Mouse (Mus musculus): ENCODE results near the gene Aldh3b2. TPM values are rescaled to one million over a fixed set of nuclear protein-coding genes. Genes with fewer than 3 reads are reported as not detected.

Gene Aldh3b2
- total RNA-seq, 2 experiments from 2014 or later = 0.93 to 1.5 TPM

DNA sequence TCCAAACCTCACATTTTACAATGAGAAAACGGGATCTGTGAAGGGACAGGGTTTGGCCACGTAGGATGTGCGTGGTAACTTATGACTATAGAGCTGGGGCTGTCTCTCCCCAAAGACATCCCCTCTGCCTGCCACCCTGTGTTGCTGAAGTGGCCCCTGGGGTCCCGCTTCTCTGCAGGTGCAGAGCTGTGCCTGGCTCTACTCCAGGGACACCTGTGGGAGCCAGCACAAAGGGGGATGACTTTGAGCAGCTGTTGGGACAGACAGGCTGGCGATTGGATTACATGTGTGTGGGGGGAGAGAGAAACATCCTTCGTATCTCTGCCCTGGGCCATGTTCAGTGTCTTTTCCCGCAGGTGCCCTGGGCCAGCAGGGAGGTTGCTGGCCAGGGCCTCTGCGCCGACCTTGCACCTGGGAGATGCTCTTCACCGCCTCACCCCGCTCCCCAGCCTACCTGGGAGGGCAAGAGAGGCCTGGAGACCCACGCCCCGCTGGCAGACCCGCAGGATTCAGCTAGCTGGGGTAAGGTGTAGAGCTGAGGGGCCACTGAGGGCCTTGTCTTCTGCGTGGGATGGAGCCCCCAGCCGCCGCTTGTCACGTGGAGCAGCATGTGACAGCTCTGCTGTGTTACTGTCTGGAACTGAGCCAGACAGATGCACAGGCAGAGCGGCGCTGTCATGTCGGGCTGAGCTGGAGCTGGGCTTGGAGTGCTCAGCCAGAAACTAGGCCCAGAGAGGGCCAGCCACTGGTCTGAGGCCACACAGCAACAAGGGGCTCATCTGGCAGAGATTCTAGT is 41.7 kb upstream of the Aldh3b2 start:
- TF ChIP-seq CTCF (IDR thresholded peaks at IDR 0.05) = no peak
- no peak for DNase-seq (ENCODE audit: extremely low spot score in 1 of 2, low spot score in 2 of 2)
- Histone ChIP-seq H3K27ac (peak overlapping the region; percentile 66), H3K4me3 (no peak overlapping the region)
- intact Hi-C loops (cut with DNase I) = no loop called here

DNA sequence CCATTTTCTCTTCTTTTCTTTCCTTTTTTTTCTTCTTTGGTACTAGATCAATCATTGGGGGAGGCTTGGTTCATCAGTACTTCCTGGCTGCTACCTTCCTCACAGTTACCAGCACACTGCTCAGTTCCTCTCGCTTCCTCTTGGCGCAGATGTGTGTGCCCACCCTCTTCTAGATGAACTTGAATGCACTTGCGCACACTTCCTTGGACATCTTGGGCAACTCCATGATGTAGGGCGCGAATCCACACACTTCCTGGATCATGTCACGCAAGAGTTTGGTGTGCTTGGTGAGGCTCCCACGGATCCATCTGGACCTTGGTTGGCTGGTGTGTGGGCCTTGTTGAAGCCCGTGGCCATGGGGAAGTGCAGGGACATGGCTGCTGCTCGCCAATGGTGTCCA is 40.4 kb upstream of the Aldh3b2 start:
- TF ChIP-seq CTCF (IDR thresholded peaks at IDR 0.05) = no peak

DNA sequence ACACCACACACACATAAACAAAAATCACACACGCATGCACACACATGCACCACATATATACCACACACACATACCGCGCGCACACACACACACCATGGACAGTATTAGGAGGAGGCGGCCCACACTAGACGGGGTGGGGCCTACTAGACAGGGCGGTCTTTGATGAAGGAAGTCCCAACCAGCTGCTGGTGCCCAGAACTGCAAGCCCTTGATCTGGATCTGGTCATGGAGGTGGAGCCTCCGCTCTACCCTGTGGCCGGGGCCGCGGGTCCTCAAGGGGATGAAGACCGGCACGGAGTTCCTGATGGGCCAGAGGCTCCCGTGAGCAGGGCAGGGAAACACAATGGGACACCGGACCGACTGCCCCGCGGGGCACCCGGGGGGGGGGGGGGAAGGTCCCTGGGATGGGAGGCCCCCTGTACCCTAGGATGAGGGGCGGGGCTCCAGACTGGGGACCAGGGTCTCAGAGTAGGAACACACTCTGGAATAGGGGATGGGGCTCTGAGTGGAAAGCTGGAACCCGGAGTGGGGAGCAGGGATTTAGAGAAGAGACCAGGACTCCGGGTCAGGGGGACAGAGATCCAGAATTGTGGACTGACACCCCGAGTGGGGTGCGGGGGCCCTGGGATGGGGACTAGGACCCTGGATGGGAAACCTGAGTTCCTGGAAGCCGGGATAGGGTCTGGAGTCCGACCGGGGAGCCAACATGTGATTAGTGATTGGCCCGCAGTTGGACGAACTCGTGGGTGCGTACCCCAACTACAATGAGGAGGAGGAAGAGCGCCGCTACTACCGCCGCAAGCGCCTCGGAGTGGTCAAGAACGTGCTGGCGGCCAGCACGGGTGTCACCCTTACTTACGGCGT is 36.9 kb upstream of the Aldh3b2 start, which contains the start of gene Unc93b1:
Gene Unc93b1, plus strand, starts transcription at position 155 of the 864 bp plus-strand sequence.
- Histone ChIP-seq H3K4me3 (peak within 1 kb of the TSS; percentile 48), H3K27ac (peak within 1 kb of the TSS; percentile 13; the same call in 1 of the 2 replicates)
- intact Hi-C loops (cut with DNase I) = no loop called here
- TF ChIP-seq CTCF (IDR thresholded peaks at IDR 0.05) = no peak
- DNase-seq (ENCODE audit: extremely low spot score in 1 of 2, low spot score in 2 of 2) = no peak

More for the DNA sequence above, 40.4 kb upstream of the Aldh3b2 start:
- DNase-seq (ENCODE audit: extremely low spot score in 1 of 2, low spot score in 2 of 2) = no peak
- H3K27ac ChIP-seq = no peak overlapping the region
- intact Hi-C loops (cut with DNase I) = no loop called here
- no peak overlapping the region for H3K4me3 ChIP-seq

DNA sequence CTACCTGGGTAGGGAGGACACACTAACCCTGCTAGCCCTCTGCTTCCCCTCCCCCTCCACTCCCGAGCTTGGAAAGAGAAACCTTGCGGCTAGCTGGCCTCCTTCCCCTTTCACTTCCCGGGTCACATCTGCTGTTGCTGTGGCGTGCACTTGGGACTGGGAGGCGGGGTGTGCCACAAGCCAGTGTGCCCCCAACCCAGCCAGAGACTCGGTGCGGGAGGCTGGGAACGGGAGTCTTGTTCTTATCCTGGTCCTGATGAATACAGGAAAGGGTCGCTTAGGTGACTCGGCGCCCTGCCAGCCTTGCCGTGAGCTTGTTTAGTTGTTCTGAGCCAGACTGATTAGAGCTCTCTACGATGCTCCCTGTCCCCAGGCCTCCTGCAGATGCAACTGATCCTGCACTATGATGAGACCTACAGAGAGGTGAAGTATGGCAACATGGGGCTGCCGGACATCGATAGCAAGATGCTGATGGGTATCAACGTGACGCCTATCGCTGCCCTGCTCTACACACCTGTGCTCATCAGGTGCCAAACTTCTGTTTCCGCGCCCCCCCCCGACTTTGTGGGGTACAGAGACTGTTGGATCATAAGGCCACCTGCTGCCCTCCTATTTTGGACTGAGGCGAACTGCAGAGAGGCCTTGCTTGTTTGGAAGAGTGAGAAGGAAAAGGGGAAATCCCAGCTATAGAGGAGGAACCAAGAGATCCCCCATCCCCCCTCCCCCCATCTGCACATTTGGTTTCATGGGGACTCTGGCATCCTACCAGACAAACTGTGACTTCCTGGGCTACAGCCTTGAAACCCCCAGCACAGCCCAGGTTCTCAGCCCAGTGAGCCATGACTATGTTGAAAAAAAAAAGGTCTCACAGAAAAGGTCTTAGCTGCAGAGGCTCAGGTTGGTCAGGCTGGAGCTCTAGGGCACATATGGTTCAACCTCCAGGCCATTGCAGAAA is 36.0 kb upstream of the Aldh3b2 start:
- peak overlapping the region; percentile 48 for H3K4me3 ChIP-seq
- intact Hi-C loops (cut with DNase I) = no loop called here
- H3K27ac ChIP-seq = peak overlapping the region; percentile 13; the same call in 1 of the 2 replicates
- no peak for TF ChIP-seq CTCF (IDR thresholded peaks at IDR 0.05)
- DNase-seq (ENCODE audit: extremely low spot score in 1 of 2, low spot score in 2 of 2) = no peak

DNA sequence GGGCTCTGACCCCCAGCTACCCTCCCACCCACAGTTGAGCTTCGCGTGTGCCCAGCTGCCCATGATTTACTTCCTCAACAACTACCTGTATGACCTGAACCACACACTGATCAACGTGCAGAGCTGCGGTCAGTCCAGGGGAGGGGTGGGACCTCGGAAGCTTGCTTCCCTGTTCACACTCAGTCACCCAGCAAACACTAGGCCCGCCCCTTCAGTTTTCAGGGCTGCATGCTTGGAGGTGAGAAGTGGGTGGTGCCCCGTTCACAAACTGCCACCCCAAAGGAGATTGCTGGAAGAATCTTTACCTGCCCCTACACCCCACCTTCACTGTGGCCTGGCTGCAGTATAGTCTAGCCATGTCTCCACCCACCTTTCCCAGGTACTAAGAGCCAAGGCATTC is 29.8 kb upstream of the Aldh3b2 start:
- intact Hi-C loops (cut with DNase I) = no loop called here
- H3K4me3 ChIP-seq = no peak overlapping the region

DNA sequence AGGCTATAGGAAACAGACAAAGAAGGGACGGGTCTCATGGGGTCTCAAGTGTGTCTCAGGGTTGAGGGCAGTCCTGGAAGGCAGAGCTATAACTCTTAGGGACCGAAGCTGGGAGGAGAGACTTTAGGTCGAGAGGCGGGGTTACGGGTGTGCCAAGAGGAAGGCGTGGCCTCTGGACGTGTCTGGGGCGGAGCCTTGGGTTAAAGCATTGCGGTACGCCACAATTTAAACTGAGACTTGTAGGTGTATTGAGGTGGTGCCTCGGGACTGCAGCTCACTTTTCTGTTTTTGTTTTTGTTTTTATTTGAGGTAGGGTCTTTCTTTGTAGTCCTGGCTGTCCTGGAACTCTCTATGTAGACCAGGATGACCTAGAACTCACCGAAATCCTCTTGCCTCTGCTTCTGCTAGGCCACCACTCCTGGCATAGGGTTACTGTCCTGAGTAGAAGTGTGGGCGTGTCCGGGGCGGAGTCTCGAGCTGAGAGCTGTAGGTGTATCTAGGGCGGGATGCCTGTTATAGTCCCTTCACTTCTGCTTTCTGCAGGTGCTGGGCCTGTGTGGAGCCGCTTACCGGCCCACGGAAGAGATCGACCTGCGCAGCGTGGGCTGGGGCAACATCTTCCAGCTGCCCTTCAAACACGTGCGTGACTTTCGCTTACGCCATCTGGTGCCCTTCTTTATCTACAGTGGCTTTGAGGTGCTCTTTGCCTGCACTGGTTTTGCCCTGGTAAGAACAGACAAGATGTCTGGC is 29.0 kb upstream of the Aldh3b2 start:
- intact Hi-C loops (cut with DNase I) = no loop called here
- H3K27ac ChIP-seq = no peak overlapping the region
- DNase-seq (ENCODE audit: extremely low spot score in 1 of 2, low spot score in 2 of 2) = no peak
- no peak for TF ChIP-seq CTCF (IDR thresholded peaks at IDR 0.05)
- H3K4me3 ChIP-seq = no peak overlapping the region

More for the DNA sequence above, 29.8 kb upstream of the Aldh3b2 start:
- no peak overlapping the region for H3K27ac ChIP-seq
- no peak for DNase-seq (ENCODE audit: extremely low spot score in 1 of 2, low spot score in 2 of 2)
- TF ChIP-seq CTCF (IDR thresholded peaks at IDR 0.05) = no peak

DNA sequence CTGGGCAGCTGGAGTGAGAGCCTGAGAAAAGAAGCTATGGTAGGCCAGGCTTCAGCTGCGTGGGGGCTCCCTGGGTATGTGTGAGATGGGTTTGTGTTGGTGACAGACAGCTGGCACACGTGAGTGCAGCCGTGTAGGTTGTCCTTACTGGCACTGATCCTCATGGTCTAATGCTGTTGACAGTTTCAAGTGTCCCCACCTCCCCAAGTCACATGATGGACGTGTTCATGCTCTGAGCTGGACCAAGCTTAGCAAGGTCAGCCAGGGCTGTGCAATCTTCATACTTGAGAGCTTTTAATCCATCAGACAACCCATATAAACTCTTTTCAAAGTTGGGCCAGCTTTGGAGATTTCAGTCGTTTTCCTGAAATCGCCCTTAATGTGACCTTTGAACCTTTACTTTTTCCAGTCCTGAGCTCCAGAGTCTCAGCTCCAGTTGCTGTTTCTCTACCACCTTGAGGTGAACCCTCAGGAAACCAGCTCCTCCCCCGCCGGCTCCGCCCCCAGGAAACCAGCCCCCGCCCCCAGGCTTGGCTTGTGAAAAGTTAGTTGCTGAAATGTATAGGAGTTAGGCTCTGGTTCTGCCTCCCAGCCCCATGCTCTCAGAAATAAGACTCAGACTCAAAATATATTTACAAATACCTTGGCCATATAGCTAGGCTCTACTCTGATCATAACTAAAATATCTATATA is 26.1 kb upstream of the Aldh3b2 start:
- no peak for DNase-seq (ENCODE audit: extremely low spot score in 1 of 2, low spot score in 2 of 2)
- H3K27ac ChIP-seq = no peak overlapping the region
- TF ChIP-seq CTCF (IDR thresholded peaks at IDR 0.05) = no peak
- intact Hi-C loops (cut with DNase I) = loop anchor here (2.0 kb wide), 2 partner anchors 35 to 67 kb away; partner anchors contain the start of gene Ndufv1
- H3K4me3 ChIP-seq = no peak overlapping the region

DNA sequence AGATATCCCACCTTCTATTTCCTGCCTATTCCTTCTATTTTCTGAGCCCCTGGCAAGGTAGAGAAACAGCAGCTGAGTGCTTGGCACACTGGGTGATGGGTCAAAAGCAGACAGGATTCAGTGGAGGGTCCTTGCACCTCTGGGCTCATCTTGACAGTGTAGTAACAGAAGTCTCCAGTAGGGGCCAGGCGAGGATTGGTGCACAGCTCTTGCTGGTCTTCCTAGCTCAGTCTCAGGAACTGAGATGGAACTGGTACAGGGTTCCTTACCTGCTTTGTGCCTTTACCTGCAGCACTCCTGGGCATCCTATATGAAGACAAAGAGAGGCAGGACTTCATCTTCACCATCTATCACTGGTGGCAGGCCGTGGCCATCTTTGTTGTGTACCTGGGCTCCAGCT is 25.4 kb upstream of the Aldh3b2 start:
- DNase-seq (ENCODE audit: extremely low spot score in 1 of 2, low spot score in 2 of 2) = peak; percentile 63 to 72
- Histone ChIP-seq H3K4me3 (no peak overlapping the region), H3K27ac (no peak overlapping the region)
- intact Hi-C loops (cut with DNase I) = loop anchor here (2.0 kb wide), 2 partner anchors 34 to 66 kb away; partner anchors contain the start of gene Ndufv1
- peak; percentile 99 for TF ChIP-seq CTCF (IDR thresholded peaks at IDR 0.05)

DNA sequence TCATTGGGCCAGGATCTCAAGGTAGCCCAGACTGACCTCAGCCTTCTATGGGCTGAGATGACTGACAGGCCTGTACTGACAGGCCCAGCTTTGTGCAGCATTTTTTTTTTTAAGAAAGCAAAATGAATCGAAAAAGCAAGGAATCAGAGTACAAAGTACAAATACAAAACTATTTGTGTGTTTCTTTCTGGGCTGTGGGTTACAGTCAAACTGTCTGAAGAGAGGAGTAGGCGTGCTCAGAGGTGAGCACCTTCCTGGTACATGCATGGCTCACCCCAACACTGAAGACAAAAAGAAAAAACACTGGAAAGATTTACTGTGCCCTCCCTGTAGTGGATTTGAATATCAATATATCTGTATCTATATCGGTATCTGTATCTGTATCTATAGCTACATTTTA is 24.3 kb upstream of the Aldh3b2 start:
- DNase-seq (ENCODE audit: extremely low spot score in 1 of 2, low spot score in 2 of 2) = no peak
- TF ChIP-seq CTCF (IDR thresholded peaks at IDR 0.05) = no peak
- intact Hi-C loops (cut with DNase I) = loop anchor here (2.0 kb wide), 2 partner anchors 33 to 65 kb away; partner anchors contain the start of gene Ndufv1
- Histone ChIP-seq H3K4me3 (no peak overlapping the region), H3K27ac (no peak overlapping the region)

DNA sequence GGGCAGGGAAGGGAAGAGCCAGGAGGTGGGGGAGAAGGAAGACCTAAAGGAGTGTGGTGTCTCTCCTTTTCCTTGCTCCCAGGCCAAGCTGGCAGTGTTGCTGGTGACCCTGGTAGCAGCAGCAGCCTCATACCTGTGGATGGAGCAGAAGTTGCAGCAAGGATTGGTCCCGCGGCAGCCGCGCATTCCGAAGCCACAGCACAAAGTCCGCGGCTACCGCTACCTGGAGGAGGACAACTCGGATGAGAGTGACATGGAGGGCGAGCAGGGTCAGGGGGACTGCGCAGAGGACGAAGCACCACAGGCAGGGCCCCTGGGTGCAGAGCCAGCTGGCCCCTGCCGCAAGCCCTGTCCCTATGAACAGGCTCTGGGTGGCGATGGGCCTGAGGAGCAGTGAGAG is 23.6 kb upstream of the Aldh3b2 start:
- H3K4me3 ChIP-seq = no peak overlapping the region
- no peak for TF ChIP-seq CTCF (IDR thresholded peaks at IDR 0.05)
- intact Hi-C loops (cut with DNase I) = no loop called here
- no peak overlapping the region for H3K27ac ChIP-seq
- no peak for DNase-seq (ENCODE audit: extremely low spot score in 1 of 2, low spot score in 2 of 2)
